Mouse (Mus musculus): Measurements from ENCODE around the gene Odf2. TPM values are rescaled to one million over a fixed set of nuclear protein-coding genes. Genes with fewer than 3 reads are reported as not detected.

The Odf2 gene
- 168 and 212 TPM in 2 replicates for total RNA-seq (2015; ENCODE audit: low replicate concordance)
- total RNA-seq (2017; ENCODE audit: low replicate concordance), result 352 and 377 TPM in 2 replicates

GRCm38 (mm10) chr2:29889066-29889944 is at the start of gene Odf2:
Gene Odf2, plus strand, starts transcription at chr2:29889221.
- ATAC-seq (replicated peaks; ENCODE audit: low FRiP score, poor library complexity, severe bottlenecking), result peak; percentile 83

DNA sequence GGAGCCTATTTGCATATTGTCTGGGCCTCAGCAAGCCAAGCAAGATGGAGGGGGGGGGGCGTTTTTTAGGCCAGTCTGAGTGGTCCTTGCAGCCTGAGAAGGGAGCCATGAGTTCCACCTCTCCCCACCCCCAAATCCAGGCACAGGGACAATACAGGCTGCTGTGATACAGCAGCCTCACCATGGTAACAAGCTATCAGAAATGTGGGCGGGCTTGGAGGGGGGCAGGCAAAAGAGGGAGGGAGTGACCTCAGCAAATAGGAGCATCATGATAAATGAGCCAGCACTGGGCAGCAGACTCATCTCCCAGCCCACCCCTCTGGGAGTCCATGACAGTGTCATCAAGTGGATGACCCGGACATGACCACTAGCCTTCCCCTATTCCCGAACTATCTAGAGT is 49.6 kb upstream of the Odf2 start:
- ATAC-seq (replicated peaks; ENCODE audit: low FRiP score, poor library complexity, severe bottlenecking), result no peak

DNA sequence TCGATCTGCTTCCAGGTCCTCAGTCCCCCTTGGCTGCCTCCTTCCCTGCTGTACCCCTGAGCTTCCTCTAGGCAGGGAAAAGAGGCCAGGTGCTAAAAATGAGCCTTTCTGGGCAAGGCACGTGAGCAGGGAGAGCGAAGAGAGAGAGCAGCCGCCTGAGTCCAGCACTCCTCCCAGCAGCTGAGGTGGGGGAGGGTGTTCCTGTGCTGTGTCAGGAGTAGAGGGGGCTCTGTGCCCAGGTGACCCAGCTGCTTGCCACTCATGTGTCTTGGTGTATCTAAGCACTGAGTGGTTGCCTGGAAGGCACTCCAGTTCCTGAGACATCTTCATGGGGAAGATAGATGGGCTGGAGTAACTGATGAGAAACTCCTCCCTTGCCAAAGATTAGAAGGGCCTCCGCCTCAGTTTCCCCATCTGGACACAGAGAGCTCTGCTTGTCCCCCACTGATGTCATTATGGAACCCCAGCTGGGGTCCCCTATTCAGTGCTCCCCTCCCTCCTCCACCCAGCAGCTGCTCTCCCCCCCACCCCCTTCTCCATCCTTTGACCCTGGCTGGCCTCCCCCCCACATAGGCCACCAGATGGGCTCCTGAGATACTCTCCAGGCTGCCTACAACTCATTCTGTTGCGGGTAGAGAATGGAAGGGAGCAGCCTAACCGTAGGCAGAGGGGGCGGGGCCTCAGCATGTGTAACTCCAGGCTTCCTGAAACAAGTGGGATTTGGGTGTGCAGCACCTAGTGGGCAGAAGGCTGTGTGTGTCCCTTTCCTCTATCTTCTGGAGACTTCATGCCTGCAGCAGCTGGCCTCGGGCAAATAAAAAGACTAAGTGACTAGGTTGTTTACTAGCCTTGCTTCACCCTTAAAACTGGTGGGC is 45.6 kb upstream of the Odf2 start:
- ATAC-seq (replicated peaks; ENCODE audit: low FRiP score, poor library complexity, severe bottlenecking), result no peak

DNA sequence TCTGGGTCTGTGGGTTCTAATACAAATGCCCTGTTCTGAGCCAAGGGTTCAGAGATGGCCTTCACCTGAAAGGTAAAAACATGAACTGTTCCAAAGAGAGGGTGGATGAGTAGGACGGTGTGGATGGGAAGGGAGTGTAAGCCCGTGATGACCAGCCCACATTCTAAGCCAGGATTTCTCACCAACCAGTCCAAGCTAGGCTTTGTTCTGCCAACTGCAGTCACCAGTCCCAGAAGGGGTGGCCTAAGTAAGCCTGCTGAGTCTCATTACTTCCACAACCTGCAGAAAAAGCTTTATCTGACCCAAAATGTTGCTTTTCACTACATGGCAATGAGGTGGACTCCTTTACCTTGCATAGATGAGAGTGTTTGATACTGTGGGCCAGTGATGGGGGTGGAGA is 44.9 kb upstream of the Odf2 start:
- ATAC-seq (replicated peaks; ENCODE audit: low FRiP score, poor library complexity, severe bottlenecking), result no peak

GRCm38 (mm10) chr2:29844661-29845060 is 44.4 kb upstream of the Odf2 start:
- no peak for ATAC-seq (replicated peaks; ENCODE audit: low FRiP score, poor library complexity, severe bottlenecking)

DNA sequence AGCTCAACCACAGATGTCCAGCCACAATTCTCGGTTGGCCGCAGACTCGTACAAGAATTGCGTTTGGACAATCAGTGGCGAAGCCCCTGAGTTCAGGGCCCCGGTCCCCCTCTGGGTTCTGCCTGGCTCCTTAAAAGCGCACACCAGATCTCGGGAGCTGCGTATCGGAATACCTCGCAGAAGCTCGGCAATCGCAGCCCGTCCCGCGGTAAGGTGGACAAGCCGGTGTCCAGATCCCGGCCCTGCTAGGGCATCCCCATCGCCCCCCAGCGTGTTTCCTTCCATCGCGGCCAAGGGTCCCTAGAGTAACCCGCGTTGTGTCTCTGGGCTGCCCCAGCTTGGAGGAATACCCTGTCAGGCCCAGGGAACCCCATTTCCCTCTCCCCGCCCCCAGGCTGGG is 43.4 kb upstream of the Odf2 start:
- no peak for ATAC-seq (replicated peaks; ENCODE audit: low FRiP score, poor library complexity, severe bottlenecking)

DNA sequence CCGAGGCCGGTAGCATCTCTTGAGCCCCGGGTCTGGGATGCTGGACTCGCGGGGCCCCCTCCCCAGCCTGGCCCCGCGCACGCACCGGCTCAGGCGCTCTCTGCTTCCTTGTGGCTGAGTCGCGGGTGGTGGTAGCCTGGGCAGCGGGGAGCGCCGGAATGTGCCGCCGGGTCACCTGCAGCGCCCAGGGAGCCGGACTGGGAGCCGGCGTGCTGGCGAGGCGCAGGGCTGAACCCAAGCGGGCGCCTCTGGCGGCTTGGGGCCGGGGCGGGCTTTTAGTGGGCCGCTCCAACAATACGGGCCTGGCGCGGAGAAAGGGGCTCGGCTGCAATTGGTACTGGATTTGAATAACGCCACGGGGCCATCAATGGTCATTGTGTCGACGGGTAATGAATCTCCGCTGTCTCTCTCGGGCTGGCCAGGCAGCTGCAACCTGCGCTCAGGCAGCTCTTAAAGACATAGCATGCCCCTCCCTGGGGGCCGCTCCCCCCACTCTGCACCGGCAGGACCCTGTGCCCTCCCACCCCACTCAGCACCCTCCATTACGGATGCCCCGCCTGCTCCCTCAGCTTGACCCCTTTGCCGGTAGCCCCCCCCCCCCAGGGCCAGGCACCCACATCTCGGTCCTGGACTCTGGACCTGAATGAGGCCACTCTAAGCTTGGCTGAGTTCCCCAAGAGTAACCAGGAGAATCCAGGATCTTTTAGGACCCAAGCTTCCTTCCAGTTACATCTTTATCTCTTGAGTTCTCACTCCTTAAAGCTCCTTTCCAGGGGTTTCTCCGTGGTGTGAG is 42.8 kb upstream of the Odf2 start:
- ATAC-seq (replicated peaks; ENCODE audit: low FRiP score, poor library complexity, severe bottlenecking), result no peak

- ATAC-seq (replicated peaks; ENCODE audit: low FRiP score, poor library complexity, severe bottlenecking), result no peak
Measured at GRCm38 (mm10) chr2:29846911-29847310, 42.1 kb upstream of the Odf2 start.

DNA sequence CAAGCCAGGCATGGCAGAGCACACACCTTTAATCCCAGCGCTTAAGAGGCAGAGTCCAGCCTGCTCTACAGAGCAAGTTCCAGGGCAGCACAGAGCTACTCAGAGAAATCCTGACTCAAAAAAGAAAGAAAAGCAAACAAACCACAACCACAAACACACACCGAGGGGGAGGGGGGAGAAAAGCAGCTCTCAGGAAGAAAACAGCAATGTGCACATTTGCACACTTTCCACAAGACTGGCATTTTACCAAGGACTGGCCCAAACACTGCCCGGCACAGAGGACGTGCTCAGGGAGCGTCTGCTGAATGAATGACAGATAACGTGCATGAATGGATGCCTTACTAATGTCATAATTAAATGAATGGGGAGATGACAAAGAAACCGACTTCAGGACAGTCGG is 40.0 kb upstream of the Odf2 start:
- no peak for ATAC-seq (replicated peaks; ENCODE audit: low FRiP score, poor library complexity, severe bottlenecking)

DNA sequence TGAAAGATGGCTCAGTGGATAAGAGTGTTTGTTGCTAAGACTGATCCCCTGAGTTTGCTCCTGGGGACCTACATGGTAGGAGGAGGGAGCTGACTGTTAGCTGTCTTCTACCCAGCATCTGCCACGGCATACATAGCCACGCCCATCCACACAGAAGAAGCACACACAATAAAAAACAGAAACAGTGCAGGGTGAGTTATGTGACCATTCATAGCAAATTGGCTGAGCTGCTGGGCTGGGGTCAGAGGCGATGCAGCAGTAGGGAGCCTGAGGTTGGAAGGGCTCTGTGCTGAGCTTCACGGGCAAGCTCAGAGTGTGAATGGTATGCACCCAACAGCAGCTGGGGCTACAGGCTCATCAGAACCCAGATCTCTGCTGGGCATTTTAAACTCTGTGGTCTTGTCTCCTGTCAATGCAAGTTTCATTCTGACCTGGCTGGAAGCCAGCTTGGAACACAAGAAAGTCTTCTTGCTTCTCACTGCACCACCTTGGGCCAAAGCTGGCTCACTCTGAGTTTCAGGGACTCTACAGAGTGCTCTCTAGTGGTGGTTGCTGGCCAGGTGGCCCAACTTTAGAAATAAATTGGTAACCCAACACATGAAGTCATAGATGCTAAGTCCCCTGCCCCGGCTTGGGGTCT is 39.1 kb upstream of the Odf2 start:
- ATAC-seq (replicated peaks; ENCODE audit: low FRiP score, poor library complexity, severe bottlenecking), result no peak

DNA sequence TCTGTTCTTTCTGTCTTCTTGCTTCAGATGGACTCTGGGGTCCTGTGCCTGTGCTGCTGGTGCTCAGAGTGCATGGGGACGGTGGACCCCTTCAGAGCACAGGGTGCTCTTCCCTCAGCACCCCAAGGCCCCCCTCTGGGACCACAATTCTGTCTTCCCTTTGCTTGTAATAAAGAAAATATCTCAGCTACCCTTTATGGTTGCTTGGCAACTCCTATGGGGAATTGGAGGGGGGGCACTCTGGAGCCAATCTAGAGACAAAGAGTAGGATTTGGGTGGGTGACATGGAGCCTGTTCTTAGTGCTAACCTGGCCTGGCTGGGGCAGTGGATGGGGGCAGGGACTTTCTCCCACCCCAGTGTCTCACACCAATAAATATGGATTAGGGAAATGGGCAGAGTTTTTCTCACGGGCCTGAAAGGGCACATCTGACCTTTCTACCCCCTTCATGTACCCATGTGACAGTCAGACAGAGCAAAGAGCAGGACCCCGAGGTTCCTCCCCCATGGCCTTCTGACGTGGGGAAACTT is 36.0 kb upstream of the Odf2 start:
- no peak for ATAC-seq (replicated peaks; ENCODE audit: low FRiP score, poor library complexity, severe bottlenecking)

DNA sequence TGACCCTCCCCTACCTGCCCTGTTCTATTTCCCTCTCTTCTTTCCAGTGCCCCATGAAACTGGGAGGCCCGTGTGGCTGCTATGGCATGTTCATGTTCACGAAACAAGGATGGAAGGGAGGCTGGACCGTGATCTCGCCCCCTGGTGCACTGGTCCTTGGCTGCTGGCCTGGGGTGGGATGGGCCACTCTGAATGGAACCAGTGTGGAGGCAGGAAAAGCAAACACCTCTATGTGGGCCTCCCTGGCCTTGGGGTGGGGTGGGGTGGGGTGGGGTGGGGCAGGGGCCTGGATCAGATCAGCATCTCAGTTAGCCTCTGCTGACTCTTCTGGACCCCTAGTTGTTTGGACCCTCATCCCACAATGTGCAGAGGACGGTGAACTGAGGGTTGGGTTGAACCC is 35.3 kb upstream of the Odf2 start:
- ATAC-seq (replicated peaks; ENCODE audit: low FRiP score, poor library complexity, severe bottlenecking), result no peak

DNA sequence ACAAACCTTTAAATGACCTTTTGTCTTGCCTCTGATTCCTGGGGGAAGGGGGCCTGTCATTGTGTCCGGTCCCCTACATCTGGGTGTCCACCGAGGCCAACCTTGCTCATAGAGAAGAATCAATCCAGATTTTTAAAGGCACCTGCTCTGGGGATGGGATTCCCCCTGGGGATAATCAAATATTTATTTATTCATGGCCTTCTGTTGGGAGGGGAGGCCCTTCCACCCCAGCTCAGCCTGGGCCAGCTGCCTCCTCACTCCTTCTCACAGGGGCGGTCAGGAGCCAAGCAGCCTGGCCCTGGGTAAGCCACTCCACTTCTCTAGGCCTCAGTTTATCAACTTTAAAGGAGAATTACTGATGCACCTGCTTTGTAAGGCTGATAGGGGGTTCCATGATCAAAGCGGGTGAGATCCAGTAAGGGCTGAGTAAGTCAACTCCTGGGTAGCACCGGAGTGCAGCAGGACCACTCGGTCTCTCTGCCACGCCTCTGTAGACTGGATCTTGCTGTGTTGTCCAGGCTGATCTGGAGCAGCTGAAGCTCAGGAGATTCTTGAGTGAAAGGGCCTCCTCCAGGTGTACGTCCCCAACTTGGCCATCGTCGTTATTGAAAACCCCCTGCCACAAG is 33.3 kb upstream of the Odf2 start:
- no peak for ATAC-seq (replicated peaks; ENCODE audit: low FRiP score, poor library complexity, severe bottlenecking)

- ATAC-seq (replicated peaks; ENCODE audit: low FRiP score, poor library complexity, severe bottlenecking), result no peak
Measured at GRCm38 (mm10) chr2:29856451-29857260, 32.4 kb upstream of the Odf2 start.

DNA sequence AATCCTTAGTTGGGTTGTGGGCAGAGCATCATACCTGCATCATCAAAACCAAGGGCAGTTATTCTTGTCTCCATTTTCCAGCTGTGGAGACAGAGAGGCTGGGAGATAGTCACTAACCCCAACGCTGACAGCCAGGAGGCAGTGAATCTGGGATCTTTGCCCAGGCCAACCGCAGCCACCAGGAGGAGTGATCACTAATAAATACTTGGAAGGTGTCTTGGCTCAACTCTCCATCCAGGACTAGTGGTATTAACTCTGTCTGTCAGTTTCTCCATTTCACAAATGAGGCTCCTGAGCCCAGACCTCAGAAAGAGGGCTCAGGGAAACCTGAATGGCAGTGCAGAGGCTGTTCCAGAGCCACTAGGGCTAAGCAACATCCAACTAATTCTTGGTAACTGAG is 31.7 kb upstream of the Odf2 start:
- ATAC-seq (replicated peaks; ENCODE audit: low FRiP score, poor library complexity, severe bottlenecking), result no peak

DNA sequence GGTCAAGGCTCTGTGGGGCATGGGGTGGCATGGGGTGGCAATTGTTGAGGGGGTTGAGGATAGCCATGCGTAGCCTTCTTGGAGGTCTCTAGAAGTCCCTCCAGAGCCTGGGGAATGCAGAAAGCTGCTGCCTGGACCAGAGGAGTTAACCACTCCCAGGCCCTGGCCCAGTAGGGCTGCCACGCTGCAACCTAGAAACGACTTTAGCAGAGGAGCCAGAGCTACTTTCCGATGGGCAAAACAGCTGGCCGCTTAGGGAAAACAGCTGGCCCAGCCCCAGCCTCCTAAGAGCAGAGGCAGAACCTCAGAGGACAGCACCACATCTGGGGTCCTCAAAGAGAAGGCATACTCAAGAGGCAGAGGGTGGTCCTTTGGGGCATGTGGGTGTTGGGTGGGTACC is 31.1 kb upstream of the Odf2 start:
- ATAC-seq (replicated peaks; ENCODE audit: low FRiP score, poor library complexity, severe bottlenecking), result no peak

GRCm38 (mm10) chr2:29858748-29859473 is 30.1 kb upstream of the Odf2 start:
- ATAC-seq (replicated peaks; ENCODE audit: low FRiP score, poor library complexity, severe bottlenecking), result no peak
